Mouse (Mus musculus): ENCODE results near the gene Slc20a1. TPM values are rescaled to one million over a fixed set of nuclear protein-coding genes. Genes with fewer than 3 reads are reported as not detected.

The Slc20a1 gene
- 249 TPM for total RNA-seq (2023)

DNA sequence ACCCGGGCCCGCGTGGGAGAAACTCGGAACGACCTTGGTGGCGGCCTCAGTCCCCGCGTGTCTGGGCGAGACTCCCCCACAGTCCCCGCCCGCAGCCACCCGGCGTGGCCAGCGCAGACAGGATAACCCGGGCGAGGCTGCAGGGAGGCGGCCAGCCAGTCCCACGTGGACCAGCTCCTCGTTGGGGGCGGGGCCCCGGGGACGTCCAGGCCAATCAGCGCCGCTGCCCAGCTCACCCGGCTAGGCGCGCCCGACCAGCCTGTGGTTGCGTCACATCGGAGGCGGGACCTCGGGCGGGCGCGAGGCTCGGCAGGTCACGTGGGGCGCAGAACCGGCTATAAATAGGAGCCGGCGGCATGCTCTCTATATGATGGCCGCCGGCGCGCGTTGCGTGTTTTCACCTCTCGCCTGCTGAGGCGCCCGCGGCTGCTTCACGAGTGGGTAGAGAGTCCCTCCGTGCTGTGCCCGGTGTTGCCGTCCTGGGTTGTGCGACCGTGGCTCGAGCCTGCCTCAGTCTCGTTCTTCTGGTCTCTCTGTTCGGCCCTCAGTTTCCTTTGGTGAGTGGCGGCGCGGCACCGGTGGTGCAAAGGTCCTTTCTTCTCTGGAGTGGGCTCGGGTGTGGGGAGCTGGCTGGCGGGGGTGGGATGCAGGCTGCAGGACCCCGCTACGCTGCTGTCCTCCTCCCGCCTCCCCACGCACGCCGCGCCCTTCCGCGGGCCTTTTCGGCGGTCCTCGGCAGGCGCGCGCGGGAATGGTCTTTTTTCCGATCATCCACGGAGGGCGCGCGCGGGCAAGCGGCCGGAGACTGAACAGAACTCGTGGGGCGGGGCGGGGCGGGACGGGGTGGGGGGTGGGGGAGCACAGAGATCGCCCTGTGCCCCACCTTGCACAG is at the start of gene Slc20a1:
TSS of gene Slc20a1 (plus strand) at position 329 of the 892 bp plus-strand sequence.

Other genes with a start within 250 kb of the Slc20a1 start
- gene Zc3h6, start 231.4 kb upstream of the Slc20a1 start, total RNA-seq (2023): 10.9 TPM
- gene Gm10762, start 231.0 kb upstream of the Slc20a1 start, total RNA-seq (2023): 6.5 TPM
- not detected for gene Vinac1, start 150.6 kb upstream of the Slc20a1 start, total RNA-seq (2023)
- 9.4 TPM for gene Ttl, start 132.8 kb upstream of the Slc20a1 start, total RNA-seq (2023)
- 47.9 TPM for gene Polr1b, start 97.8 kb upstream of the Slc20a1 start, total RNA-seq (2023)
- gene Chchd5, start 69.1 kb upstream of the Slc20a1 start, total RNA-seq (2023): 15.7 TPM
- 1.1 TPM for gene Ckap2l, start 98.4 kb downstream of the Slc20a1 start, total RNA-seq (2023)
- not detected for gene Il1a, start 111.2 kb downstream of the Slc20a1 start, total RNA-seq (2023)
- gene Il1b, start 172.4 kb downstream of the Slc20a1 start, total RNA-seq (2023): 15.8 TPM

Data from CD4-positive naive resting alpha-beta T cell, adult 57 days (primary cell).